Mouse (Mus musculus): ENCODE measurements around the gene Nrxn1. TPM values are rescaled to one million over a fixed set of nuclear protein-coding genes. Genes with fewer than 3 reads are reported as not detected.
A peak's percentile ranks its signal among the peaks of the same experiment; 100 is the strongest.

Gene Nrxn1
- polyA plus RNA-seq, 1 experiment from 2014 or later = 222 TPM

DNA sequence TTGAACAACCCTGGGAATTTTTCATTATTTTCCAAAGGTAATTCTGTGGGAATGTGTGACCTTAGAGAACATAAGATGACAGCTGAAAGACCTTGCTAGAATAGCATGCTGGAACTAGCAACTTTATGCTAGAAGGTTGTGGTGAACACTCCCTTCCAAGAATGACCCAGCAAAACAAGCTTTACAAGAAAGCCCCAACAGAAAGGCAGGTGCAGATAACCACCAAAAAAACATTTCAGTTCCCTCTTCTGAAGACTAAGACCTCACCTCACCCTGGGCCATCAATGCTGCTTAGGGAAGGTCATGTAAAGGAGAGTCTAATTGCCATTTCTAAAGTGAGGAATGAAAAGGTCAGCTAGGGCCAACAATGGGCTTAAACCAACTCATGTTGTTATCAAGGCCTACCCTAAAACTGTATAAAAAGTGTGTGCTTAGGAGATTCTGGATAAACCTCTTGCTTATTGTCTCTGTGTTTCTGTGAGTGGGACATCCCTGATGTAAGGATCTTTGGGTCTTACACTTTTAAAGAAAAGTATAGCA is 249.7 kb downstream of the Nrxn1 start:
- no peak for ATAC-seq
- H3K27me3 ChIP-seq (ENCODE audit: control insufficient read depth, insufficient read depth, low read depth, low read length) = no peaks in the 10 kb centered on the region
- no peak overlapping the region for H3K4me2 ChIP-seq (ENCODE audit: low read length)
- H3K4me3 ChIP-seq (ENCODE audit: low read depth, low read length) = no peak overlapping the region
- no peaks in the 10 kb centered on the region for H3K36me3 ChIP-seq (ENCODE audit: control insufficient read depth, insufficient read depth, low read length)
- H3K4me1 ChIP-seq (ENCODE audit: control insufficient read depth, insufficient read depth, low read length) = peaks cover 5% of the 10 kb centered on the region
- no peak overlapping the region for H3K27ac ChIP-seq (ENCODE audit: low read length)
- no peak overlapping the region for H3K9ac ChIP-seq (ENCODE audit: low read depth, low read length)
- no peaks in the 10 kb centered on the region for H3K9me3 ChIP-seq (replicated peaks; ENCODE audit: control insufficient read depth, low read length, poor library complexity, severe bottlenecking)

DNA sequence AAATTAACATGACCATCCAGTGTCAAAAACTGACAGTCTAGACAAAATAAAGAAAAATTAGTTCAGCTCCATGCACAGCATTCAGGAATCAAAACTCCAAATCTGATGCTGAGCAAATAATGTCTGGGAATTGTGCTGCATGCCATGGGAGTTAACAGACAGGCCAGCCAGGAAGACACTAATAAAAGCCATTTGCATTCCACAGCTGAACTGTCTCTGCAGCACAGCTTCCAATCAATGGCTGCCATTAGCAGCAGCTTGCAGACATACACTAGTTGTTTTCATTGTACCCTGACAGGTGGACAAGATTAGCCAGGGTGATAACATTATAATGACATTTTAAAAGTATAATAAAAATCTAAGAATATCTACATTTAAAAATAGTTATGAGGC is 255.9 kb downstream of the Nrxn1 start:
- H3K4me3 ChIP-seq (ENCODE audit: low read depth, low read length) = no peak overlapping the region
- H3K4me1 ChIP-seq (ENCODE audit: control insufficient read depth, insufficient read depth, low read length) = peaks cover 14% of the 10 kb centered on the region
- H3K9me3 ChIP-seq (replicated peaks; ENCODE audit: control insufficient read depth, low read length, poor library complexity, severe bottlenecking) = no peaks in the 10 kb centered on the region
- no peaks in the 10 kb centered on the region for H3K27me3 ChIP-seq (ENCODE audit: control insufficient read depth, insufficient read depth, low read depth, low read length)
- no peaks in the 10 kb centered on the region for H3K36me3 ChIP-seq (ENCODE audit: control insufficient read depth, insufficient read depth, low read length)
- H3K9ac ChIP-seq (ENCODE audit: low read depth, low read length) = no peak overlapping the region
- H3K4me2 ChIP-seq (ENCODE audit: low read length) = no peak overlapping the region
- H3K27ac ChIP-seq (ENCODE audit: low read length) = peak overlapping the region; percentile 66
- peak; percentile 82 for ATAC-seq

DNA sequence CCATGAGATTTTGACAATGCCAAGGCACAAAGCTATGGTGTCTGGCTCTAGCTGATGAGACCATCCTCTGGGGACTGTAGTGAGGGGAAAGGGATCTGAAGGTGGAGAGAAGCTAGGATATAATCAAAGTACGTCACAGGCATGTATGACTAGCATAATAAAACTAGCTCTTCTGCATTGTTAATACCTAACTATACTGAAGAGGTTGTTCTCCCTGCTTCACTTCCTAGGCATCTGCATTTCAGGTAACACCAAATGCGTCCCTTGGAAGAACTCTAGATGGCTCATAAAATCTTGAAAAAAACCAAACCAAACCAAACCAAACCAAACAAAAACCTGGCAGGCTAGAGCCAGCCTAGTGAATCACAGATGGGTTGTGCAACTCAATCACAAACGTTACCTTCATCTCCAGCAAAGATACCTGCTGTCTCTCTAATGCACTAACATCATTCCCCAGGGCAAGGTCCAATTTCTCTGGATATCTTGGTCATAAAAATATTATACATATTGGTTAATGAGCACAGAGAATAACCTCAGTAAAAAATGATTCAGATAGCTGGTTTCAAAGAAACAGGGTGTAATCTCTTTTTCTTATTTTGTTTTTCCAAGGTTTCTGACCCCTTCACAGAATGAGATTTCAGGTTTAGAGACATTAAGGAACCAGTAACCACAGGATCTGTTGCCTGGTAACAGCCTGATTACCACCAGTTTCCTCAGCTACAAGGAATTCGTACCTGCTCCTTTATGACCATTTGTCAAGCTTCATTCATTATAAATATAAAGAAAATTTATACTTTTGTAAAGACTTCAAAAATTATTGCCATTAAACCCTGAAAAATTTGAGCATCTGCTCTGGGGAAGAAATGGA is 256.5 kb downstream of the Nrxn1 start:
- Histone ChIP-seq H3K9ac (ENCODE audit: low read depth, low read length) (no peak overlapping the region), H3K27me3 (ENCODE audit: control insufficient read depth, insufficient read depth, low read depth, low read length) (no peaks in the 10 kb centered on the region), H3K36me3 (ENCODE audit: control insufficient read depth, insufficient read depth, low read length) (no peaks in the 10 kb centered on the region), H3K9me3 (replicated peaks; ENCODE audit: control insufficient read depth, low read length, poor library complexity, severe bottlenecking) (no peaks in the 10 kb centered on the region), H3K4me3 (ENCODE audit: low read depth, low read length) (no peak overlapping the region), H3K4me1 (ENCODE audit: control insufficient read depth, insufficient read depth, low read length) (peaks cover 14% of the 10 kb centered on the region), H3K27ac (ENCODE audit: low read length) (peak overlapping the region; percentile 66), H3K4me2 (ENCODE audit: low read length) (no peak overlapping the region)
- 37% methylated on average over 4 of the region's 4 CpGs for WGBS
- peak; percentile 60 for ATAC-seq

DNA sequence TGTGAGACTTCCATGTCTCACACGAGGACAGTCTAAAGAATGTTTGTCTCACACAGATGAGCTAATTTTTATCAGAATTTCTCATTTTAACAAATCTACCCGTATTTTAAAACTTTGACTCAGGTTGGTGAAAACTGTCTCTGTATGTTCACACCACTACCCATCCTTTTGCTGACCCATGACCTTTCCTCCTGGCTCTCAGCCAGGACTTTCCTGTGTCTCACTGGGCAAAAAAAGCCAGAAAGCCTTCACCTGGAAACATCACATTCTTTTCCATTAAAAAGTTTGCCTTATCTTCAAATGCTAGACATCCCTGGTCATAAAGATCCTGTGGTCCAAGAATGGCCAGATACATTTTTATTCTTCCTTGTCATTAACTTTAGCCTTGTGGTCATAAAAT is 274.5 kb downstream of the Nrxn1 start:
- H3K36me3 ChIP-seq (ENCODE audit: control insufficient read depth, insufficient read depth, low read length) = no peaks in the 10 kb centered on the region
- H3K9me3 ChIP-seq (replicated peaks; ENCODE audit: control insufficient read depth, low read length, poor library complexity, severe bottlenecking) = no peaks in the 10 kb centered on the region
- H3K4me2 ChIP-seq (ENCODE audit: low read length) = no peak overlapping the region
- H3K9ac ChIP-seq (ENCODE audit: low read depth, low read length) = no peak overlapping the region
- H3K4me3 ChIP-seq (ENCODE audit: low read depth, low read length) = no peak overlapping the region
- no peak overlapping the region for H3K27ac ChIP-seq (ENCODE audit: low read length)
- WGBS = 85% methylated on average over 2 of the region's 2 CpGs
- no peaks in the 10 kb centered on the region for H3K27me3 ChIP-seq (ENCODE audit: control insufficient read depth, insufficient read depth, low read depth, low read length)
- no peak for ATAC-seq
- no peaks in the 10 kb centered on the region for H3K4me1 ChIP-seq (ENCODE audit: control insufficient read depth, insufficient read depth, low read length)

DNA sequence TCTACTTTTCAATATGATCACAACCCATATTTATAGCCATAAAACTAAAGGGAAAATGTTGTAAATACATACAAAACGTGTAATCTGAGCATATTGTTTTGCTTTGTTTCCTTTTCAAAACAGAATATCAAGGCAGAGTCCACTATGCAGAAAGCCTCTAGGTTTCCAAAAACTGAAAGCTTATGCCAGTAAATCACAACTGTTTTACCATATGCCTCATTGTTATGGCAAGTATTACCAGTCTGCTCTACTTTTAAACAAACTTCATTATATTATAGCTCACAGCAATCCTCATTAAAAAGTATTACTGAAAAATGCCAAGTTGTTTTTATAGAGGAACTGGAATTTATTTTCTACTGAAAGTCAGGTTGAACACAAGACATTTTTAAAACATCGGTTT is 275.0 kb downstream of the Nrxn1 start:
- Histone ChIP-seq H3K4me1 (ENCODE audit: control insufficient read depth, insufficient read depth, low read length) (no peaks in the 10 kb centered on the region), H3K27ac (ENCODE audit: low read length) (no peak overlapping the region), H3K36me3 (ENCODE audit: control insufficient read depth, insufficient read depth, low read length) (no peaks in the 10 kb centered on the region), H3K9me3 (replicated peaks; ENCODE audit: control insufficient read depth, low read length, poor library complexity, severe bottlenecking) (no peaks in the 10 kb centered on the region), H3K4me3 (ENCODE audit: low read depth, low read length) (no peak overlapping the region), H3K27me3 (ENCODE audit: control insufficient read depth, insufficient read depth, low read depth, low read length) (no peaks in the 10 kb centered on the region), H3K9ac (ENCODE audit: low read depth, low read length) (no peak overlapping the region), H3K4me2 (ENCODE audit: low read length) (no peak overlapping the region)
- no peak for ATAC-seq
- 92% methylated on average over 2 of the region's 2 CpGs for WGBS

DNA sequence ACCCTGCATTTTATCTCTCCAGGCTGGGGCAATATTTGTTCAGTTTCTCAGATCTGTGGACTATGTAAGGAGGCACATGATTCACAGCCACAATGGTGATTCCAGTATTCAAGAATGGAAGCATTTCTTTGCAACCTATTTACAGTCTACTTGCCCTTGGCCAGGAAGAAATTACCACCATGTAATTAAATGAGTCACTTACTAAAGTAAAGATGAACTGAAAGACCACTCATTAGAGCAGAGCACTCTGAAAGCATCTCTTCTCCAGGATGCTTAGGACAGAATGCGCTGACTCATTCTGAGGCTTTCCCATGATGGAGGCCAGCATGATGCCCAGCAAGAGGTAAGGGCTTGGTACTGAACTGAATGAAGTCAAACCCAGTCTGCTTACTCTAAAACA is 277.6 kb downstream of the Nrxn1 start:
- WGBS = 88% methylated on average over 1 of the region's 1 CpGs
- Histone ChIP-seq H3K4me2 (ENCODE audit: low read length) (no peak overlapping the region), H3K27me3 (ENCODE audit: control insufficient read depth, insufficient read depth, low read depth, low read length) (no peaks in the 10 kb centered on the region), H3K9ac (ENCODE audit: low read depth, low read length) (no peak overlapping the region), H3K36me3 (ENCODE audit: control insufficient read depth, insufficient read depth, low read length) (no peaks in the 10 kb centered on the region), H3K27ac (ENCODE audit: low read length) (no peak overlapping the region), H3K9me3 (replicated peaks; ENCODE audit: control insufficient read depth, low read length, poor library complexity, severe bottlenecking) (no peaks in the 10 kb centered on the region), H3K4me1 (ENCODE audit: control insufficient read depth, insufficient read depth, low read length) (no peaks in the 10 kb centered on the region), H3K4me3 (ENCODE audit: low read depth, low read length) (no peak overlapping the region)
- no peak for ATAC-seq

DNA sequence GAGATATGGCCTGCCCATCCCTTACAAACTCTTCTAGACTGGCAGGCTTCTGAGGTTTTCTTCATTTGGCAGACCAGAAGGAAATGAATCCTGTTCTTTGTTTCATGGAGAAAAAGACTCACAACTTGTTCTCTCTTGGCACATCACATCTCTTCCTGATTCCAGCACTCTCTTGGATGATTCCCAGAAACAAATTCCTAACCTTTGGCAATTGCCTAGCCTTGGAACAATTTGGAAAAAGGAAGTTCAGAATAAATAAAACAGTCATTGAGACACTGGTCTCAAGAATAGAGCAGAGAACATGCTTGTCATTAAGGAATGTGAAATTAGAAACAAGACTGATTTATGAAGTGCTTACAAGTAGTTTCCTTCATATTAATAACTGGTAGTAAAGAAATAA is 279.1 kb downstream of the Nrxn1 start:
- ATAC-seq = no peak
- no peaks in the 10 kb centered on the region for H3K27me3 ChIP-seq (ENCODE audit: control insufficient read depth, insufficient read depth, low read depth, low read length)

DNA sequence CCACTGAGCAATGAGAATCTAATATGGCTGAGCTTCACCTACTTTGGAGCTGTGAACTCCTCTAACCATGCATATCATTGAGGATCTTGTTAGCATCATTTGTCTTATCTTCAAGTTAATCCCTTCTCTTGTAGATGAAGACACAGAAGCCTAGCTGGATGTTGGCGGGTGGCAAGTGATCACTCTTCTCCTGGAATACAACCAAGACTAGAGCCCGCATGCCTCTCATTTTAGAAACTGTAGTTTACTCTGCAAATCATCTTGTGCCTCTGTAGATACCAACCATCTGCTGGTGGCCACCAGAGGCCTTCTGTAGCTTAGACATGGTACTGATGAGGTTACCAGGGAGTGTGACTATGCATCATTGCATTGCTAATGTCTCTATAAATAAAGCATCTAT is 280.4 kb downstream of the Nrxn1 start:
- 91% methylated on average over 2 of the region's 2 CpGs for WGBS
- no peak for ATAC-seq
- H3K27ac ChIP-seq (ENCODE audit: low read length) = no peak overlapping the region
- peaks cover 4% of the 10 kb centered on the region; the same call in 1 of the 2 replicates for H3K4me1 ChIP-seq (ENCODE audit: control insufficient read depth, insufficient read depth, low read length)
- H3K36me3 ChIP-seq (ENCODE audit: control insufficient read depth, insufficient read depth, low read length) = no peaks in the 10 kb centered on the region
- H3K4me2 ChIP-seq (ENCODE audit: low read length) = no peak overlapping the region
- H3K9me3 ChIP-seq (replicated peaks; ENCODE audit: control insufficient read depth, low read length, poor library complexity, severe bottlenecking) = no peaks in the 10 kb centered on the region
- H3K4me3 ChIP-seq (ENCODE audit: low read depth, low read length) = no peak overlapping the region
- no peaks in the 10 kb centered on the region for H3K27me3 ChIP-seq (ENCODE audit: control insufficient read depth, insufficient read depth, low read depth, low read length)
- H3K9ac ChIP-seq (ENCODE audit: low read depth, low read length) = no peak overlapping the region

More for the DNA sequence above, 279.1 kb downstream of the Nrxn1 start:
- Histone ChIP-seq H3K27ac (ENCODE audit: low read length) (no peak overlapping the region), H3K9me3 (replicated peaks; ENCODE audit: control insufficient read depth, low read length, poor library complexity, severe bottlenecking) (no peaks in the 10 kb centered on the region), H3K4me2 (ENCODE audit: low read length) (no peak overlapping the region), H3K4me1 (ENCODE audit: control insufficient read depth, insufficient read depth, low read length) (peaks cover 4% of the 10 kb centered on the region; the same call in 1 of the 2 replicates), H3K4me3 (ENCODE audit: low read depth, low read length) (no peak overlapping the region), H3K36me3 (ENCODE audit: control insufficient read depth, insufficient read depth, low read length) (no peaks in the 10 kb centered on the region), H3K9ac (ENCODE audit: low read depth, low read length) (no peak overlapping the region)
